Mouse (Mus musculus) forebrain, embryonic 11.5 days (tissue): ENCODE measurements around the gene Glyr1. TPM values are rescaled to one million over a fixed set of nuclear protein-coding genes. Genes with fewer than 3 reads are reported as not detected.

Experiments
- ATAC-seq: fragments of 200-750 bp; cut with Nextera tagmentation; replicated peaks from 2 replicates; pipeline ENCODE4 v1.8.0; 2017; ENCODE audit warnings: moderate TSS enrichment; ENCODE audit not compliant: low FRiP score
- DNase-seq: peaks from one replicate; pipeline ENCODE4 v3.0.0-alpha.2; 2017; ENCODE audit warnings: low spot score
- H3K27ac ChIP-seq: fragments of 300-500 bp; sonication (generic); 2 replicates; pipeline ENCODE4 v1.5.1; 2014; ENCODE audit warnings: low read depth, low read length
- H3K27me3 ChIP-seq: fragments of 300-500 bp; sonication (generic); 2 replicates; pipeline ENCODE4 v1.6.1; 2014; ENCODE audit warnings: mild to moderate bottlenecking, low read length, mixed read lengths; ENCODE audit not compliant: control insufficient read depth, insufficient read depth
- H3K36me3 ChIP-seq: fragments of 300-500 bp; sonication (generic); 2 replicates; pipeline ENCODE4 v1.6.1; 2014; ENCODE audit warnings: mild to moderate bottlenecking, low read length, moderate library complexity, mixed read lengths; ENCODE audit not compliant: control insufficient read depth, insufficient read depth
- H3K4me1 ChIP-seq: fragments of 300-500 bp; sonication (generic); replicated peaks from 2 replicates; pipeline ENCODE4 v1.6.1; 2014; ENCODE audit warnings: low read length, mixed read lengths; ENCODE audit not compliant: control insufficient read depth, insufficient read depth
- H3K4me2 ChIP-seq: fragments of 300-500 bp; sonication (generic); 2 replicates; pipeline ENCODE4 v1.6.1; 2014; ENCODE audit warnings: low read depth, mild to moderate bottlenecking, low read length, moderate library complexity, mixed read lengths; ENCODE audit not compliant: severe bottlenecking
- H3K4me3 ChIP-seq: fragments of 300-500 bp; sonication (generic); 2 replicates; pipeline ENCODE4 v1.5.1; 2014; ENCODE audit warnings: low read depth, low read length
- H3K9ac ChIP-seq: fragments of 300-500 bp; sonication (generic); 2 replicates; pipeline ENCODE4 v1.6.1; 2014; ENCODE audit warnings: low read length
- H3K9me3 ChIP-seq: fragments of 300-500 bp; sonication (generic); 2 replicates; pipeline ENCODE4 v1.6.1; 2016; ENCODE audit warnings: low read length, mixed read lengths; ENCODE audit not compliant: control insufficient read depth
- WGBS: fragments of 180-500 bp; shearing (Covaris S2); extraction: QIAGEN DNeasy Blood & Tissue Kit; methylation state at CpG from one replicate; pipeline ENCODE4 v1.1.7; 2014; 5-methylcytosine and 5-hydroxymethylcytosine counted together
- polyA plus RNA-seq: library from polyadenylated mRNA; unstranded; fragments of >200 nt; fragmentation: Nextera tagmentation; extraction: Ambion mirVana; gene quantifications from 2 replicates; pipeline ENCODE4 v1.2.1, GENCODE M21; 2014

The Glyr1 gene
- polyA plus RNA-seq, 1 experiment from 2014 or later, result 174 TPM

GRCm38 (mm10) chr16:5024021-5024420 is 25.6 kb downstream of the Glyr1 start:
- ATAC-seq (no peak), DNase-seq (no peak)
- no peak overlapping the region for H3K9ac ChIP-seq
- no peak overlapping the region for H3K27ac ChIP-seq
- H3K4me1 ChIP-seq, result no peaks in the 10 kb centered on the region
- no peaks in the 10 kb centered on the region for H3K9me3 ChIP-seq
- H3K36me3 ChIP-seq, result peaks cover 28% of the 10 kb centered on the region
- no peak overlapping the region for H3K4me2 ChIP-seq
- H3K4me3 ChIP-seq, result no peak overlapping the region
- H3K27me3 ChIP-seq, result no peaks in the 10 kb centered on the region
- WGBS, result 95% methylated on average over 3 of the region's 3 CpGs

- no peak overlapping the region for H3K4me2 ChIP-seq
- no peaks in the 10 kb centered on the region for H3K27me3 ChIP-seq
- H3K36me3 ChIP-seq, result peaks cover 13% of the 10 kb centered on the region
- WGBS, result 96% methylated on average over 4 of the region's 4 CpGs
- peaks cover 5% of the 10 kb centered on the region; the same call in 1 of the 2 replicates for H3K4me1 ChIP-seq
- H3K4me3 ChIP-seq, result no peak overlapping the region
- DNase-seq, result no peak
- H3K27ac ChIP-seq, result no peak overlapping the region
- ATAC-seq, result no peak
- no peaks in the 10 kb centered on the region for H3K9me3 ChIP-seq
- H3K9ac ChIP-seq, result no peak overlapping the region
Measured at GRCm38 (mm10) chr16:5014578-5014977, 35.1 kb downstream of the Glyr1 start.

DNA sequence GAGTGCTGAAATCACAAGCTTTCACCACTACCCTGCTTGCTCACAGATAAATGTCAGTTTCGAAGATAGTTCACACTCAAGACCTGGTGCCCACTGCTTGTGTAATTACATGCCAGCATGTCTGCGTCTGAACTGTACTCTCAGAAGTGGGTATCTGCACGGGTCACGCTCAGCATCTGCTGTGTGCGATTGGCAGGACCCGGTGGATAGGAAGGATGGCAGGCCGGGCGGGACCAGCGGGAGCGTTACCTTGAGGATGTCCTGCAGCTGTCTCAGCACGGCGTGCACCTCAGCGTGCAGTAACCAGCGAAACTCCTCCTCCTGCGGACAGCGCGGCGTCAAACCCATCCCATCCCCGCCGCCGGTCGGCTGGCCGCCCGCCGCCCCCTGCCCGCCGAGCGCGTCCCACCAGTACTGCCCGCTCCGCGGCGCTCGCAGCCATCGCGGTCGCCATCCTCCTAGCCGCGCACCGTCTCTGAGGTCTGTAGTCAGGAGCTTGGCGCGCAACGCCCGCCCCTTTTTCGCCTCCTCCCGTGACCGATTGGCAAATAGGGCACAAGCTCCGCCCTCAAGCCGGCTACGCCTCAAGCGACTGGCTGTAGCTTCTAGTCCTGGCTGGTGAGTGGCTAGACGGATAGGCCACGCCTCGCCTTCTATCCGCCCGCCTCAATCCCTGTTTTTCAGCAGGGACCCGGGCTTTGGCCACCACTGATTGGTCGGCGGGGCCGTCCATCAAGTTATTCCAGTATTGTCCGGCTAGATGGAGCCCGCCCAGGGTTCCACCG is 36.4 kb downstream of the Glyr1 start, which contains the start of gene Rogdi:
Gene Rogdi (minus strand): TSS at position 500 of the 785 bp plus-strand sequence.
- peaks cover 5% of the 10 kb centered on the region; the same call in 1 of the 2 replicates for H3K36me3 ChIP-seq
- H3K27me3 ChIP-seq, result no peaks in the 10 kb centered on the region
- DNase-seq (peak; percentile 99), ATAC-seq (peak; percentile 100)
- no peak within 1 kb of the TSS for H3K27ac ChIP-seq
- H3K4me1 ChIP-seq, result peaks cover 5% of the 10 kb centered on the region; the same call in 1 of the 2 replicates
- peak within 1 kb of the TSS; percentile 89 for H3K4me2 ChIP-seq
- no peaks in the 10 kb centered on the region for H3K9me3 ChIP-seq
- H3K9ac ChIP-seq, result peak within 1 kb of the TSS; percentile 63
- WGBS, result under 1% methylated on average over 61 of the region's 63 CpGs
- peak within 1 kb of the TSS; percentile 57 for H3K4me3 ChIP-seq

- no peak overlapping the region for H3K27ac ChIP-seq
- no peaks in the 10 kb centered on the region for H3K9me3 ChIP-seq
- H3K9ac ChIP-seq, result peak overlapping the region; percentile 63
- peak overlapping the region; percentile 57 for H3K4me3 ChIP-seq
- DNase-seq (no peak), ATAC-seq (no peak)
- H3K4me2 ChIP-seq, result peak overlapping the region; percentile 89
- H3K4me1 ChIP-seq, result peaks cover 5% of the 10 kb centered on the region; the same call in 1 of the 2 replicates
- WGBS, result 57% methylated on average over 13 of the region's 13 CpGs
- no peaks in the 10 kb centered on the region for H3K27me3 ChIP-seq
- peaks cover under 1% of the 10 kb centered on the region; the same call in 1 of the 2 replicates for H3K36me3 ChIP-seq
Measured at GRCm38 (mm10) chr16:5012036-5013005, 37.3 kb downstream of the Glyr1 start.

- Histone ChIP-seq H3K9me3 (no peaks in the 10 kb centered on the region), H3K4me1 (peaks cover 5% of the 10 kb centered on the region; the same call in 1 of the 2 replicates), H3K36me3 (no peaks in the 10 kb centered on the region; the same call in 1 of the 2 replicates), H3K27me3 (no peaks in the 10 kb centered on the region), H3K4me3 (no peak overlapping the region), H3K27ac (no peak overlapping the region), H3K9ac (no peak overlapping the region), H3K4me2 (no peak overlapping the region)
- 94% methylated on average over 7 of the region's 7 CpGs for WGBS
- ATAC-seq (no peak), DNase-seq (no peak)
Measured at GRCm38 (mm10) chr16:5011285-5011684, 38.4 kb downstream of the Glyr1 start.

DNA sequence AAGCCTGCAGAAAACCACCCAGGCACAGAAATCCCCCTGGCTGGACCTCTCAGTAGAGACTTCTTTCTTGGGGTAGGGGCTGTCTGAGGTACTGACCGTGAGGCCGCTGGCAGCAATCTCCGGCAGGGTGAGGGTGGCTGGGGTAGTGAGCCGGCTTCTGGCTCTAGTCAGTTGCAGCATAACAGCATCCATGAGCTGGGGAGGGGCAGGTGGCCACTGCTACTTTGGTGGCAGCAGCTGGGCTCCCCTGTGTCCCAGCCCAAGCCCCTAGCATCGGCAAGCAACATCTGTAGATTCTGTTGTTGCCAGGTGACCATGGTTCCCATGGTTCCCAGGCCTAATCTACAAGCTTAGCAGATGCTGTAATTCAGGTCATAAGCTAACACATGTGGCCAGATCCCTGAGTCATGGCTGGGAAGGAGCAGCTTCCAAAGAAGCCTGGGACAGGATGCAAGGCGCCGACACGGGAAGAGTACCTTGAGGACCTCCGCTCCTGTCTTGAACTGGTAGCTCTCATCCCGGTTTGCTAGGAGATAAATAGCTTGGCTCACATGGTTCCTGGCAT is 39.2 kb downstream of the Glyr1 start:
- DNase-seq, result no peak
- Histone ChIP-seq H3K36me3 (no peaks in the 10 kb centered on the region; the same call in 1 of the 2 replicates), H3K9ac (no peak overlapping the region), H3K4me3 (no peak overlapping the region), H3K4me2 (no peak overlapping the region), H3K27ac (no peak overlapping the region), H3K9me3 (no peaks in the 10 kb centered on the region), H3K27me3 (no peaks in the 10 kb centered on the region), H3K4me1 (peaks cover 5% of the 10 kb centered on the region; the same call in 1 of the 2 replicates)
- ATAC-seq, result no peak
- 91% methylated on average over 10 of the region's 10 CpGs for WGBS

DNA sequence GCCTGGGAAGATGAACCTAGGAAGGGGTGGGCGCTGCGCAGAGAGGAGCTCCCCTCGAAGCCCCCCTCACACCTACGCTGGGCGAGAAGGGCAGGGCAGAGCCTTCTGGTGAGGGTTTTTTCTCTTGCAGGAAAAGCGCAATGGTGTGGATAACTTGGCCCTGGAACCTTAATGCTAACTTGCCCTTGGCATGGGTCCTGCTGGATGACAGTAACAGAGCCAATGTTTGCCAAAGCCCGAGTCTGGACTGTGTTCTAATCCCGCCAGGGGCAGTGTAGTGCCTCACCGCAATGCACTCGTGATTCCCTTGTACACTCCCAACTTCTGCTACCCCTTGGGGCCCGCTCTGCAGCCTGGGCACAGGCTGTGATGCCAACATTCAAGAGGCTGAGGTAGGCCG is 41.6 kb downstream of the Glyr1 start:
- Histone ChIP-seq H3K9ac (no peak overlapping the region), H3K9me3 (no peaks in the 10 kb centered on the region), H3K27me3 (no peaks in the 10 kb centered on the region), H3K4me1 (peaks cover 5% of the 10 kb centered on the region; the same call in 1 of the 2 replicates), H3K4me3 (no peak overlapping the region), H3K4me2 (no peak overlapping the region), H3K36me3 (no peaks in the 10 kb centered on the region), H3K27ac (no peak overlapping the region)
- no peak for DNase-seq
- no peak for ATAC-seq
- 86% methylated on average over 12 of the region's 12 CpGs for WGBS

DNA sequence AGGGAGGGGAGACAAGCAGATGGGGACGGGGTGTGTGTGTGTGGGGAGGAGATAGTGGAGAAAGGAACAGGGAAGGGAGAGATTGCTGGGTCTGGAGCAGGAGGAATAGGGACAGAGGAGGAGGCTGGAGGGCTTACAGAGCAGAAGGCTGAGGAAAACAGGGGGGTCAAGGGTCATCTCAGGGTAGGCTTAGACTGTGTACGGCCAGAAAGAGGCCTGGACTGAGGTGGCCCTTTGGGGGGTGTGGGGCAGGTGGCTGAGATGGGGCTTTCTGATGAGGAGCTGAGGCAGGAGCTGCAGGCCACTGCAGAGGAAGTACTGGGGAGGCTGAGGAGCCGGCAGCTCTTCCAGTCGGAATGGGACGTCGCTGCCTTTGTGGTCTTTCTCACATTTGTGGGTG is 42.2 kb downstream of the Glyr1 start:
- WGBS, result 51% methylated on average over 6 of the region's 6 CpGs
- no peaks in the 10 kb centered on the region for H3K27me3 ChIP-seq
- H3K36me3 ChIP-seq, result no peaks in the 10 kb centered on the region
- H3K9ac ChIP-seq, result no peak overlapping the region
- H3K4me2 ChIP-seq, result no peak overlapping the region
- H3K9me3 ChIP-seq, result no peaks in the 10 kb centered on the region
- H3K4me1 ChIP-seq, result peaks cover 3% of the 10 kb centered on the region; the same call in 1 of the 2 replicates
- ATAC-seq (no peak), DNase-seq (no peak)
- no peak overlapping the region for H3K27ac ChIP-seq
- H3K4me3 ChIP-seq, result no peak overlapping the region
